Mouse (Mus musculus): Measurements from ENCODE around the gene Spata25. TPM values are rescaled to one million over a fixed set of nuclear protein-coding genes. Genes with fewer than 3 reads are reported as not detected.
"Not testable (repeated sequence)": the region's sequence is repeated elsewhere in the genome, so short reads cannot be mapped to it uniquely, and the experiment has no call there.

Spata25 gene
- 0.46 and 0.70 TPM in 2 replicates for polyA plus RNA-seq (2012; rRNA removed)

DNA sequence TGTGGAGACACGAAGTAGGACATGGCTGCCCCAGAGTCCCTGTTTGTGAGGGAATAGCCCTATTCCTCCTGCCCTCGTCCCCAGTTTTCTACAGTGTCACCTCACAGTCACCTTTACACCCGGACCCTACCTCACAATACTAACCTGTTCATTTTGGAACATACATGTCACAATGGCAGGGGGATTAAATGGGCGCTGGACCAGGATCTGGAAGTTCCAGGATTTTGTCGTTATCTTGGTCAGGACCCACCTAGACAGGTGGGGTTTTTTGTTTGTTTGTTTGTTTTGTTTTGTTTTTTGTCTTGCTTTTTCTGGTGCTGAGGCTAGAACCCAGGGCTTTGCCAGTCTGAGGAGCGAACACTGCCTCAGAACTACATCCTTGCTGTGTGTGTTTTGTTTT, at the start of gene Spata25:
TSS of gene Spata25 (minus strand) at position 101 of the 400 bp plus-strand sequence.
- DNase-seq (ENCODE audit: low read depth), result no peak

GRCm38 (mm10) chr2:164877376-164878215, 49.3 kb upstream of the Spata25 start:
- DNase-seq (ENCODE audit: low read depth), result not testable (repeated sequence)

DNA sequence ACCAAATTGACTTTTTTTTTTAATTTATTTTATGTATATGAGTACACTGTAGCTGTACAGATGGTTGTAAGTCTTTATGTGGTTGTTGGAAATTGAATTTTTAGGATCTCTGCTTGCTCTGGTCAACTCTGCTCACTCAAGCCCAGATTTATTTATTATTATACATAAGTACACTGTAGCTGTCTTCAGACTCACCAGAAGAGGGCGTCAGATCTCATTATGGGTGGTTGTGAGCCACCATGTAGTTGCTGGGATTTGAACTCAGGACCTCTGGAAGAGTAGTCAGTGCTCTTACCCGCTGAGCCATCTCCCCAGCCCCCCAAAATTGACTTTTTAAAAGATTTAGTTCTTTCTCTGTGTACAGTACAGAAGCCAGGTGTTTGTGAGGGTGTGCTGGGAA, 47.3 kb upstream of the Spata25 start:
- not testable (repeated sequence) for DNase-seq (ENCODE audit: low read depth)

GRCm38 (mm10) chr2:164874239-164874769, 46.0 kb upstream of the Spata25 start:
- DNase-seq (ENCODE audit: low read depth), result no peak

- no peak for DNase-seq (ENCODE audit: low read depth)
Measured at GRCm38 (mm10) chr2:164873621-164874020, 45.3 kb upstream of the Spata25 start.

GRCm38 (mm10) chr2:164871602-164872303, 43.4 kb upstream of the Spata25 start:
- no peak for DNase-seq (ENCODE audit: low read depth)

DNA sequence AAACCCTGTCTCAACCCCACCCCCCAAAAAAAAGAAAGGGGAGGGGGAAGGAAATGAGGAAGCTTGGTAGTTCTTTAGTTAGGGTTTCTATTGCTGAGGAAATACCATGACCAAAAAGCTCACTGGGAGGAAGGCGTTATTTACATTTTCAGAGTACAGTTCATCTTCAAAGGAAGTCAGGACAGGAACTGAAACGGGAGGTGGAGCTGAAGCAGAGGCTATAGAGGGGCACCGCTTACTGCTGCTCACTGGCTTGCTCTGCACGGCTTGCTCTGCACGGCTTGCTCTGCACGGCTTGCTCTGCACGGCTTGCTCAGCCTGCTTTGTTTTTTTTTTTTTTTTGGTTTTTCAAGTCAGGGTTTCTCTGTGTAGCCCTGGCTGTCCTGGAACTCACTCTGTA, 40.2 kb upstream of the Spata25 start:
- no peak for DNase-seq (ENCODE audit: low read depth)

- DNase-seq (ENCODE audit: low read depth), result no peak
Measured at GRCm38 (mm10) chr2:164867566-164867965, 39.2 kb upstream of the Spata25 start.

GRCm38 (mm10) chr2:164866741-164867551, 38.6 kb upstream of the Spata25 start:
- no peak for DNase-seq (ENCODE audit: low read depth)

DNA sequence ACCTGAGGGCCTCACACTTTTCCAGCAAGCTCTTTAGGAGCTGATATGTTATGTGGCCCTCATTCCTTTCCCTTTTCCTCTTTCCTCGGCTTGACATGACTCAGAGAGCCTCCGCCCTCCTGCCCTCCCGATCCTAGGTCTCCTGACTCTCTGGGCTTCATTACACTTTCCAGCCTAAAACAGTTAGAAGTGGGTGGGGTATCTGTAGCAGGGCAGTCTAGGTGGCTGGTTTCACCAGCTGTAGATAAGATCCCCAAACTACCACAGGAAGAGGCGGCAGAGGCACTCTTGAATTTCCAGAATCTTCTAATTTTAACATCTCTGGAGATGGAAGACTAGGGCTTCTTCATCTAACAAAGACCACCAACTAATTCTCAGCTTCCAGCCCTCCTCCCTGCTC, 36.3 kb upstream of the Spata25 start:
- no peak for DNase-seq (ENCODE audit: low read depth)

GRCm38 (mm10) chr2:164863411-164863810, 35.1 kb upstream of the Spata25 start:
- DNase-seq (ENCODE audit: low read depth), result not testable (repeated sequence)

- no peak for DNase-seq (ENCODE audit: low read depth)
Measured at GRCm38 (mm10) chr2:164862179-164862861, 34.0 kb upstream of the Spata25 start.

DNA sequence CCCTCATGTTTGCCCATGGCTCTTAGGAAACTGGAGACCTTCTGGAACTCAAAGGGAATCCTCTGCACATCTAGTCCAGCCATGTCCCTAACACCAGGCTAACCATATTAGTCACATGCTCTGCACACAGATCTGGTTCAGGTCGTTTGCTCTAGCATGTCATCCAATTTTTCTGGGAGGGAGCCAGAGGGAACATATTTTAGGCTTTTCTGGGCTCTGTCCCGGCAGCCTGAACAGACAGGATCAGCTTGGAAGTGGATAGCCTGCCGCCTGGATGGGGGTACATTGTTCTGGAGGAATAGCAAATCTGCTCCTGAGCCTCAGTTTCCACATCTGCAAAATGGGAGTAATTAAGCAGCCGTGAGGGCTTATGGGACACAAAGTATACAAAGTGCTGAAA, 32.8 kb upstream of the Spata25 start:
- DNase-seq (ENCODE audit: low read depth), result no peak

- DNase-seq (ENCODE audit: low read depth), result no peak
Measured at GRCm38 (mm10) chr2:164859640-164860432, 31.5 kb upstream of the Spata25 start.

DNA sequence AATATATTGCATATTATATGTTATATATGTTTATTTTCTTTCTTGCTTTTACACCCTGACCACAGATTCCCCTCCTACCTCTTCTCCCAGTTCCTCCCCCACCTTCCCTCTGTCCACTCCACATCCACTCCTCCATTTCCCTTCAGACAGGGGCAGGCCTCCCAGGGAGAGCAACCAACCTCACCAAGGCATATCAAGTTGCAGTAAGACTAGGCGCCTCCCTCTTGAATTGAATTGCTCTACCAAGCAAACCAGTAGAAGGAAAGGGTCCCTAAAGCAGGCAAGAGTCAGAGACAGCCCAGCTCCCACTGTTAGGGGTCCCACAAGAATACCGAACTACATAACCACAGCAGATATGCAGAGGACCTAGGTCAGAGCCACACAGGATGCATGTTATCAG, 30.8 kb upstream of the Spata25 start:
- no peak for DNase-seq (ENCODE audit: low read depth)

DNA sequence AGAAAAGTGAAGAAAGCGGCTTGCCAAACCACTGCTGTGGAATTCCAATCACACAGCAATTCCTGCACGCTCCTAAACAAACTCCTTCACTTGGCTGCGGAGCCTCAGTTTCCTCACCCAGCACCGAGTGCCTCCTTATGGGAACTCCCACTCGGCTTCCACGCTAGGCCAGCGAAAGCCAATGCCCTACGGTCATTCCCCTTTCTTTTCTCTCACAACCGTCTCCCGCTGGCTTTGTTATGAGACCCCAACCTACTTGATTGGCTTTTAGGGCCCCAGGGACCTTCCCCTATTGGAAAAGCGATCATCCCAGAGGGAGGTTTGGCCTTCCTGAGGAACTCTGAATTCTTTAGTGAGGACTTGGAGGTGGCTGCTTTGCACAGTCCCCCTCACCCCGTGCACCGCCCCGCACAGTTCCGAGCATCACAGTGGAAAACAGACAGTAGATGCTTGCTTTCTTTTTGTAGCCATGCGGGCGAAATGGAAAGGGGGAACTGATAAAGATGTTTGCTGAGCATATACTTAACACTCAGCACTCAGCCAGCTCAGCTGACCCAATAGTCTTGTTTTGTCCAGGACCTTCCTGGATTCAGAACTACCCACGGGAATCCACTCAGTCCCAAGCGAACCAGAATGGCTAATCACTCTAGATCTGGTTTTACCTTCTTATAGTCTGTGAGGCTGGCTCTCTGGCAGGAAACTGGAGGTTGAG, 29.7 kb upstream of the Spata25 start:
- DNase-seq (ENCODE audit: low read depth), result no peak

DNA sequence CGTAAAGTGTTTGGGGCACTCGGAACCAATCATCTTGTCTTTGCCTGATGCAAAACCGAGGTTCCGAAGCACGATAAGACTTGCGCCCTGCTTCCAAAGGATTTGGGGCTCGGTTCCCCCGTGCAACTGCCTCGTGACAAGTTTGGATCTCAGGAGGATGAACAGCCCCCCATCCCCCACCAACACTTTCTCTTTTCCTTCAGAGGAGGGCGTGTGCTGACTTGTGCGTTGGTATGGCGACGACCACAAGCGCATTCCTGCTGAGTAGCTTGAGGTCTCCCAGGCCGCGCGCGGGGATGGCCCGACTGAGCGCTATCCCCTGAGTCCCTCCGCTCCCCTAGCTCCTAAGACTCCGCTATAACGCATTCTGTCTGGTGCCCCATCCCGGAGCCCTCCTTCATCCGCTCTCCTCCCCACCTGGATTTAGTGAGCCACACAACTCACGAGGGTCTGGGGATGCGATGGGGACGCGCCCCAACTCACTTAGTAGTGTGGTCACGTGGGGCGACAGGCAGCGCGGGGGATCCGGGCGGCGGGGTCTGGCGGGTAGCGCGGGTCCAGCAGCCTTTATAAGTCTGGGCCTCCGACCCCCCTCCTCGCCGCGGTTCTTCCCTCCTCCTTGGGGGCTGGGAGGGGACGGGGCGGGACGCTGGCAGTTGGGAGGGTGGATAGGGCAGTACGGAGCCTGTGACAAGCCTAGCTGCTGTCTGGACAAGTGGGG, 28.9 kb upstream of the Spata25 start, which contains the start of gene Pltp:
TSS of gene Pltp (minus strand) at position 611 of the 721 bp plus-strand sequence.
- DNase-seq (ENCODE audit: low read depth), result no peak

DNA sequence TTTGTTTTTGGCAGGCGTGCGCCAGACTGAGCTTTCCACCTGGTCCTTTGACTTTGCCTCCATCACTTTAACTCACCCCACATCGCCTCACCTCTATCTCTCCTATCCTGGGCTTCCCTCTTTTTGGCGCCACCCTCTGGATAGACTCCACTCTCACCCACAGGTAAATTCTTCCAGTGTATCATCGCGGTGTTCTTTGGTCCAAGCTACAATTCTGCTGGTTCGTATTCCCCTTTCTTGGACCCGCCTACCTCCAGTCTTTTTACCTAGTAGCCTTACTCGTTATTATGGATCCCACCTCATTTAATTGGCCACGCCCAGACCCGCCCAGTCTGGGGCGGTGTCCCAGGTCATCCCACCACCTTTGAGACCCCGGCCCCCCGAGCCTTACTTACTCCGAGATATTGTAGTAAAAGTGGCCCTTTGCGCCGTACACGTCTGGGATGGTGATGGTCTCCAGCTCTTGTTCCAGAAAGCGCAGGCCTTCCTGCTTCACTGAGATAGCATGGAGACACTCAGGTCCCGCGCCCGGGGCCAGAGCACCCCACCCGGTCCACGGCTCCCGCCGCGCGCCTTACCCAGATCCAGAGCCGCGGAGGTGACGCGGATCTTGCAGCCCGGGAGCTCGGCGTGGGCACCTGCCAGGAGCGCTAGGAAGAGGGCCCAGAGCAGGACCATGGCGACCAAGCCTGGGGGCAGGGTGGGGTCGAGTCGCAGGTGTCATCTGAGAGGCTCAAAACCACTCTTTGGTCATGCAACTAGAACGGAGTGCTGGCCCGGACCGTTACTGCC, 28.2 kb upstream of the Spata25 start:
- no peak for DNase-seq (ENCODE audit: low read depth)
